Mouse (Mus musculus) colon, adult 2 months (tissue): ENCODE measurements around the gene Olfr8. TPM values are rescaled to one million over a fixed set of nuclear protein-coding genes. Genes with fewer than 3 reads are reported as not detected.

Experiments used
- polyA plus RNA-seq: library from polyadenylated mRNA; depleted of rRNA; stranded (reverse); fragments of >200 nt; gene quantifications from 2 replicates; pipeline ENCODE4 v1.2.3, GENCODE M21; 2012; rRNA removed

The Olfr8 gene
- polyA plus RNA-seq: not detected in 2 replicates

GRCm38 (mm10) chr10:78950336-78950735 lies at the start of gene Olfr8:
Olfr8 (plus strand) TSS chr10:78950636.

GRCm38 (mm10) chr10:78912871-78913270 lies 37.6 kb upstream of the Olfr8 start, which contains the start of gene Olfr1354:
Olfr1354 (plus strand) TSS chr10:78913171.

GRCm38 (mm10) chr10:78963009-78963408 lies 12.6 kb downstream of the Olfr8 start, which contains the start of gene Olfr1353:
Olfr1353 (plus strand) TSS chr10:78963309.

GRCm38 (mm10) chr10:78980750-78981149 lies 30.3 kb downstream of the Olfr8 start, which contains the start of gene Olfr1352:
Olfr1352 (plus strand) TSS chr10:78981050.

Other genes starting within 250 kb of the Olfr8 start
- 2.6 and 3.0 TPM in 2 replicates for gene Casp14, start 232.3 kb upstream of the Olfr8 start, polyA plus RNA-seq
- gene Ccdc105, start 197.6 kb upstream of the Olfr8 start, polyA plus RNA-seq: not detected in 2 replicates
- 0.54 and 0.69 TPM in 2 replicates for gene Slc1a6, start 170.1 kb upstream of the Olfr8 start, polyA plus RNA-seq
- not detected in 2 replicates for gene Olfr1356, start 98.5 kb upstream of the Olfr8 start, polyA plus RNA-seq
- not detected in 2 replicates for gene Olfr1355, start 75.1 kb upstream of the Olfr8 start, polyA plus RNA-seq
- not detected in 2 replicates for gene Olfr1354, start 37.5 kb upstream of the Olfr8 start, polyA plus RNA-seq
- gene Olfr1353, start 12.7 kb downstream of the Olfr8 start, polyA plus RNA-seq: not detected in 2 replicates
- gene Olfr1352, start 30.4 kb downstream of the Olfr8 start, polyA plus RNA-seq: not detected in 2 replicates
- not detected in 2 replicates for gene Olfr1351, start 61.8 kb downstream of the Olfr8 start, polyA plus RNA-seq
- gene Olfr57, start 78.1 kb downstream of the Olfr8 start, polyA plus RNA-seq: not detected in 2 replicates
- 0.69 and 0.76 TPM in 2 replicates for gene 2610008E11Rik, start 147.0 kb downstream of the Olfr8 start, polyA plus RNA-seq
- gene Vmn2r80, start 198.1 kb downstream of the Olfr8 start, polyA plus RNA-seq: not detected in 2 replicates